Mouse (Mus musculus) liver, adult 2 months (tissue): ENCODE measurements around the gene Cngb1.

ENCODE experiments used
- CTCF ChIP-seq: fragments of 200-500 bp; IDR thresholded peaks from 2 replicates; pipeline ENCODE4 v1.5.1; 2011; ENCODE audit warnings: low read depth, low read length, control low read depth
- POLR2A ChIP-seq: fragments of 200-500 bp; IDR thresholded peaks from 2 replicates; pipeline ENCODE4 v1.6.1; 2011; ENCODE audit warnings: low read length, control low read depth; ENCODE audit not compliant: insufficient read depth; ENCODE audit errors: extremely low read depth

DNA sequence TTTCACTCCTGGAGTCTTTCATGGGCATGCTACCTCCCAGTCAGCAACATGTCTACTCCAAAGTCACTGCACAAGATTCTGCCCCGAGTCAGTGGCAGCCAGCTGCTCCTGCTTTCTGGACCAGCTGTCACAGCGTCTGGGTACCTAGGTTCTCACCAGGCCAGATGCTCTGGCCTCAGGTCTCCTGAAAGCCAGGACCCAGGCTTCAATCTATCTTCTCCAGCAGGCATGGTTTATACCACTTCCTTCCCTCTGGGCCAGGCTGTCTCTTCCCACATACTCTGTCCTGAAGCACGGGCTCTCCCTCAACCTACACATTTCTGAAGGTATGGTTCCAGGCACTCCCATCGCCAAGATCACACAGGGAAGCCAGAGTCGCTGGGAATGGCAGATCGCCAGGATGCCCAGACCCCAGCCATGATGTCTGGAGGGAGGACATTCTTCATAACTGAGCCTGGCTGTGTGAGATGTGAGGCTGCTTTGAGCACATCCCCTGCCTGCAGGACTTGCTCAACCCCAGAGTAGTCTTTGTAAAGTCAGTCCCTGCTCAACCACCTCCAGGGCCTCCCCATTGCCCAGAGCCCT is 17.2 kb downstream of the Cngb1 start:
- TF ChIP-seq POLR2A (no peak), CTCF (no peak)
